In the genomic region with DNA sequence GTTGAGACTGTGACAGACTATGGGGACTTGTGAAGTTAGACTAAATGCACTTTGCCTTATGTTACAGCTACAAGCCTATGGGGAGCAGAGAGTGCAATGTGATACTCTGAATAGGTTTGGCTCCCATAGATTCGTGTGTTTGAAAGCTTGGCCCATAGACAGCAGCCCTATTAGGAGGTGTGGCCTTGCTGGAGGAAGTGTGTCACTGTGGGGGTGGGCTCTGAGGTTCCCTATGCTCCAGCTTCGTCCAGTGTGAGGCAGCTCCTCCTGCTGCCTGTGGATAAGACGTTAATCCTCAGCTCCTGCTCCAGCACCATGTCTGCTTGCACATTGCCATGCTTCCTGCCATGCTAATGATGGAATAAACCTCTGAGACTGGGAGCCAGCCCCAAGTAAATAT, we compare ENCODE assay signal across 12 mouse cellular contexts. TPM values are rescaled to one million over a fixed set of nuclear protein-coding genes. Genes with fewer than 3 reads are reported as not detected.
DNase-seq lines count a peak whose midpoint lies in the region; ATAC-seq and TF ChIP-seq lines count a peak whose summit lies in the region.
"Had no signal": no experiment of that assay in that cellular context is flagged by ENCODE, and none has a peak within 500 bp of the region (broad histone marks: within the 10 kb centered on the region; RNA-seq: fewer than 3 reads in every experiment).

No protein-coding gene starts in this region.

- H3K9me3 ChIP-seq in lung, embryonic 14.5 days (ENCODE audit: low read depth, low read length) = no peaks in the 10 kb centered on the region
- H3K9me3 ChIP-seq in hindbrain, embryonic 16.5 days (ENCODE audit: control insufficient read depth, low read length) = no peaks in the 10 kb centered on the region
- H3K9me3 ChIP-seq: heart, embryonic 15.5 days had no signal

- H3K9ac ChIP-seq in lung, embryonic 14.5 days = no peak overlapping the region
- no peak overlapping the region for H3K9ac ChIP-seq in hindbrain, embryonic 16.5 days (ENCODE audit: low read depth, low read length)
- H3K9ac ChIP-seq: heart, embryonic 15.5 days had no signal

- H3K27ac ChIP-seq in lung, embryonic 14.5 days (ENCODE audit: low read depth) = no peak overlapping the region
- H3K27ac ChIP-seq in embryonic fibroblast, embryonic 13.5 days (ENCODE audit: insufficient read depth, low read length) = no peak overlapping the region
- no peak overlapping the region for H3K27ac ChIP-seq in hindbrain, embryonic 16.5 days (ENCODE audit: low read depth, low read length)
- H3K27ac ChIP-seq: heart, embryonic 15.5 days had no signal

- H3K4me1 ChIP-seq in lung, embryonic 14.5 days (ENCODE audit: insufficient read depth) = peaks cover 2% of the 10 kb centered on the region; the same call in 1 of the 2 replicates
- 0 out of 2 replicates have a peak, but pooled peaks cover 7% of the 10 kb centered on the region for H3K4me1 ChIP-seq in embryonic fibroblast, embryonic 13.5 days (ENCODE audit: control insufficient read depth, insufficient read depth, low read length)
- H3K4me1 ChIP-seq in hindbrain, embryonic 16.5 days (ENCODE audit: control insufficient read depth, insufficient read depth, low read depth, low read length) = no peaks in the 10 kb centered on the region

- H3K27me3 ChIP-seq in lung, embryonic 14.5 days (ENCODE audit: insufficient read depth, low read length) = no peaks in the 10 kb centered on the region
- H3K27me3 ChIP-seq in hindbrain, embryonic 16.5 days (replicated peaks; ENCODE audit: control insufficient read depth, insufficient read depth, low read length) = no peaks in the 10 kb centered on the region
- H3K27me3 ChIP-seq: heart, embryonic 15.5 days had no signal

- H3K4me2 ChIP-seq in lung, embryonic 14.5 days = no peak overlapping the region
- no peak overlapping the region for H3K4me2 ChIP-seq in hindbrain, embryonic 16.5 days (ENCODE audit: low read length)
- H3K4me2 ChIP-seq: heart, embryonic 15.5 days had no signal

- ATAC-seq in lung, embryonic 14.5 days (ENCODE audit: insufficient read depth) = peak; percentile 74; the same call in 1 of the 2 replicates
- peak; percentile 72 for ATAC-seq in megakaryocyte progenitor cell, adult 5-6 weeks (replicated peaks; ENCODE audit: poor library complexity)
- ATAC-seq in hindbrain, embryonic 16.5 days = no peak

- TF ChIP-seq CTCF in lung, embryonic 14.5 days (IDR thresholded peaks at IDR 0.05; ENCODE audit: low read depth) = 0 out of 2 replicates have a peak, but pooled peaks have one; percentile 11
- peak; percentile 19; the same call in 1 of the 2 replicates for TF ChIP-seq CTCF in embryonic fibroblast, embryonic 13.5 days (IDR thresholded peaks at IDR 0.05; ENCODE audit: borderline replicate concordance, insufficient read depth, low read length)

- WGBS in lung, embryonic 14.5 days = 3% methylated on average over 3 of the region's 3 CpGs
- WGBS in hindbrain, embryonic 16.5 days = 18% methylated on average over 3 of the region's 3 CpGs

- H3K36me3 ChIP-seq in lung, embryonic 14.5 days (ENCODE audit: insufficient read depth) = no peaks in the 10 kb centered on the region
- H3K36me3 ChIP-seq in hindbrain, embryonic 16.5 days (ENCODE audit: control insufficient read depth, insufficient read depth, low read length) = no peaks in the 10 kb centered on the region
- H3K36me3 ChIP-seq: heart, embryonic 15.5 days had no signal

- DNase-seq in lung, embryonic 14.5 days = peak; percentile 47
- DNase-seq in lung, postnatal 25 days (ENCODE audit: low spot score) = no peak
- peak; percentile 20 for DNase-seq in NIH3T3 (ENCODE audit: low read depth)
- DNase-seq in frontal cortex, postnatal 25 days (ENCODE audit: low spot score in 2 of 2) = no peak
- DNase-seq: adrenal gland, postnatal 14 days; cerebellum, adult 11-12 months; gastrocnemius, postnatal 10 days; kidney, adult 11 months had no signal

- peak; percentile 51; the same call in 1 of the 2 replicates for TF ChIP-seq POLR2A in embryonic fibroblast, embryonic 13.5 days (IDR thresholded peaks at IDR 0.05; ENCODE audit: low read depth, low read length)

- H3K4me3 ChIP-seq in lung, embryonic 14.5 days (ENCODE audit: low read depth, low read length) = no peak overlapping the region
- H3K4me3 ChIP-seq in embryonic fibroblast, embryonic 13.5 days (ENCODE audit: insufficient read depth, low read length) = no peak overlapping the region
- H3K4me3 ChIP-seq in hindbrain, embryonic 16.5 days (ENCODE audit: low read length) = no peak overlapping the region
- H3K4me3 ChIP-seq: heart, embryonic 15.5 days had no signal

RNA-seq across cellular contexts. Expression of a gene that starts 12.1 kb away (rescaled TPM):
- polyA plus RNA-seq in lung, embryonic 14.5 days (2014; fragmentation: Nextera tagmentation; extraction: Ambion mirVana) = 81.3 and 81.9 TPM in 2 replicates
- 64.4 and 78.2 TPM in 2 replicates for polyA plus RNA-seq in embryonic fibroblast, embryonic 13.5 days (2011; ENCODE audit: insufficient read length, low read depth, missing spikeins)
- 54.8 and 59.4 TPM in 2 replicates for total RNA-seq in megakaryocyte progenitor cell, adult 5-6 weeks (2015)
- total RNA-seq in megakaryocyte progenitor cell, adult 5-6 weeks (2017) = 72.6 and 86.9 TPM in 2 replicates
- polyA plus RNA-seq in hindbrain, embryonic 16.5 days (2015; fragmentation: Nextera tagmentation; extraction: Ambion mirVana) = 40.2 and 45.6 TPM in 2 replicates

RNA-seq across cellular contexts. Expression of a gene that starts 34.2 kb away (rescaled TPM):
- polyA plus RNA-seq in lung, embryonic 14.5 days (2014; fragmentation: Nextera tagmentation; extraction: Ambion mirVana) = 45.5 and 47.4 TPM in 2 replicates
- 46.9 and 58.6 TPM in 2 replicates for polyA plus RNA-seq in embryonic fibroblast, embryonic 13.5 days (2011; ENCODE audit: insufficient read length, low read depth, missing spikeins)
- total RNA-seq in megakaryocyte progenitor cell, adult 5-6 weeks (2015) = 69.1 and 83.8 TPM in 2 replicates
- total RNA-seq in megakaryocyte progenitor cell, adult 5-6 weeks (2017) = 23.5 and 26.0 TPM in 2 replicates
- polyA plus RNA-seq in hindbrain, embryonic 16.5 days (2015; fragmentation: Nextera tagmentation; extraction: Ambion mirVana) = 28.1 and 37.7 TPM in 2 replicates

Comparison
In these comparisons a context has a peak if more than half of its experiments do, and no peak if none do; other contexts are left out.
1. DNase-seq: peak in lung, embryonic 14.5 days (single experiment) and NIH3T3 (single experiment); none in lung, postnatal 25 days (single experiment) and frontal cortex, postnatal 25 days (0 of 2).